Mouse (Mus musculus) WW6 (cell line): ENCODE results near the gene Hira.

ENCODE experiments used
- DNase-seq: peaks from one replicate; pipeline ENCODE4 v3.0.0-alpha.2; 2013; ENCODE audit warnings: low read depth, low spot score

Hira gene

GRCm38 (mm10) chr16:19013550-19013949 lies 136.7 kb downstream of the Hira start:
- DNase-seq, result no peak

- DNase-seq, result no peak
Observed at GRCm38 (mm10) chr16:19014650-19015049, 137.8 kb downstream of the Hira start.
